Mouse (Mus musculus) intestine, embryonic 16.5 days (tissue): Measurements from ENCODE around the gene Tbc1d8. TPM values are rescaled to one million over a fixed set of nuclear protein-coding genes. Genes with fewer than 3 reads are reported as not detected.

Source experiments
- ATAC-seq: fragments of 200-750 bp; cut with Nextera tagmentation; 2 replicates; pipeline ENCODE4 v1.8.0; 2017; ENCODE audit warnings: moderate TSS enrichment, moderate library complexity
- H3K27ac ChIP-seq: fragments of 300-500 bp; sonication (generic); 2 replicates; pipeline ENCODE4 v1.5.1; 2014; ENCODE audit warnings: mild to moderate bottlenecking, low read length
- H3K27me3 ChIP-seq: fragments of 300-500 bp; sonication (generic); replicated peaks from 2 replicates; pipeline ENCODE4 v1.6.1; 2014; ENCODE audit warnings: low read length, control low read depth, mixed read lengths; ENCODE audit not compliant: control insufficient read depth, insufficient read depth
- H3K36me3 ChIP-seq: fragments of 300-500 bp; sonication (generic); 2 replicates; pipeline ENCODE4 v1.6.1; 2014; ENCODE audit warnings: low read length, control low read depth; ENCODE audit not compliant: control insufficient read depth, insufficient read depth
- H3K4me1 ChIP-seq: fragments of 300-500 bp; sonication (generic); 2 replicates; pipeline ENCODE4 v1.6.1; 2014; ENCODE audit warnings: low read length, control low read depth, mixed read lengths; ENCODE audit not compliant: control insufficient read depth, insufficient read depth
- H3K4me2 ChIP-seq: fragments of 300-500 bp; sonication (generic); 2 replicates; pipeline ENCODE4 v1.6.1; 2014; ENCODE audit warnings: low read depth, low read length, control low read depth
- H3K4me3 ChIP-seq: fragments of 300-500 bp; sonication (generic); 2 replicates; pipeline ENCODE4 v1.5.1; 2014; ENCODE audit warnings: mild to moderate bottlenecking, low read length
- H3K9ac ChIP-seq: fragments of 300-500 bp; sonication (generic); 2 replicates; pipeline ENCODE4 v1.6.1; 2014; ENCODE audit warnings: low read depth, low read length
- H3K9me3 ChIP-seq: fragments of 300-500 bp; sonication (generic); 2 replicates; pipeline ENCODE4 v1.6.1; 2016; ENCODE audit warnings: low read length, control low read depth; ENCODE audit not compliant: control insufficient read depth
- WGBS: fragments of 180-500 bp; shearing (Covaris S2); extraction: QIAGEN DNeasy Blood & Tissue Kit; methylation state at CpG from one replicate; pipeline ENCODE4 v1.1.7; 2014; 5-methylcytosine and 5-hydroxymethylcytosine counted together
- polyA plus RNA-seq: library from polyadenylated mRNA; unstranded; fragments of >200 nt; fragmentation: Nextera tagmentation; extraction: Ambion mirVana; gene quantifications from 2 replicates; pipeline ENCODE4 v1.2.1, GENCODE M21; 2015

Gene Tbc1d8
- polyA plus RNA-seq, 1 experiment from 2014 or later, result 7.3 TPM

DNA sequence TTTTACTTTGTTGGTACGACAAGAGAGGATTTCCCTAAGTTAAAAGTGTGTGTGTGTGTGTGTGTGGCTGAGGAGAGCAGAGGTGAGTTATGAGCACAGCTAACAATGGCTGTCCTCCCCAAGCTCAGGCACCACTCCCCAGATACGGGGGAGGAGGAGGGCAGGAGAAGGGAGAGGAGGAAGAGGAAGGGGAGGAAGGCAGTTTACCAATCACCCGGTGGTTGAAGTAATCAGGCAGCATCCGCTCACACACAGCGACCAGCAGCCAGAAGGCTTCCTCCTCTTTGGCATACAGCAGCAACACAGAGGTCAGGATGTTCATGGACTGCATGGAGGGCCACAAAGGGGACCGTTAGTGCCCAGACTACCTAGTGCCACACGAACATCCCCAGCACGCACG is 93.6 kb downstream of the Tbc1d8 start:
- no peak overlapping the region for H3K27ac ChIP-seq
- no peaks in the 10 kb centered on the region for H3K36me3 ChIP-seq
- ATAC-seq, result no peak
- no peaks in the 10 kb centered on the region for H3K9me3 ChIP-seq
- no peaks in the 10 kb centered on the region for H3K4me1 ChIP-seq
- H3K4me2 ChIP-seq, result no peak overlapping the region
- no peak overlapping the region for H3K9ac ChIP-seq
- no peak overlapping the region for H3K4me3 ChIP-seq
- 84% methylated on average over 9 of the region's 9 CpGs for WGBS
- no peaks in the 10 kb centered on the region for H3K27me3 ChIP-seq

DNA sequence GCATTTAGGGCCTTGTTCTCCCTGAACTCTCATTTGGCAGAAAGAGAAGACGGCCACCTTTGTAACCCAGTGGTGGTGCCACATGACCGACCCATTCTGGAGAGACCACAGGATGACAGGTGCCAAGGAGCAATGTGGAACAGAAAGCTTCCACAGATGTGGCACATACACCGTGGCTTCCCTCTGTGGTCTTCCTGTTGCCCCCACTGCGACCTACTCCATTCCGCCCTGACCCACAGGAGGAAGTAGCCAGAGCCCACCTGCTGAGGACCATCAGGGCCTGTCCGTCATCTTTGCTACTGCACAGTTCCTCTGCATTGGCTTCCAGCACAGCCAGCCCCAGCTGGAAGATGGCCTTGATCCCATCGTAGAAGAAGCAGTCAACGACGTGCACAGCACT is 97.5 kb downstream of the Tbc1d8 start:
- 84% methylated on average over 9 of the region's 9 CpGs for WGBS
- no peak overlapping the region for H3K4me2 ChIP-seq
- ATAC-seq, result no peak
- H3K9me3 ChIP-seq, result no peaks in the 10 kb centered on the region
- no peaks in the 10 kb centered on the region for H3K4me1 ChIP-seq
- no peak overlapping the region for H3K4me3 ChIP-seq
- no peak overlapping the region for H3K27ac ChIP-seq
- H3K36me3 ChIP-seq, result no peaks in the 10 kb centered on the region
- no peak overlapping the region for H3K9ac ChIP-seq
- no peaks in the 10 kb centered on the region for H3K27me3 ChIP-seq

DNA sequence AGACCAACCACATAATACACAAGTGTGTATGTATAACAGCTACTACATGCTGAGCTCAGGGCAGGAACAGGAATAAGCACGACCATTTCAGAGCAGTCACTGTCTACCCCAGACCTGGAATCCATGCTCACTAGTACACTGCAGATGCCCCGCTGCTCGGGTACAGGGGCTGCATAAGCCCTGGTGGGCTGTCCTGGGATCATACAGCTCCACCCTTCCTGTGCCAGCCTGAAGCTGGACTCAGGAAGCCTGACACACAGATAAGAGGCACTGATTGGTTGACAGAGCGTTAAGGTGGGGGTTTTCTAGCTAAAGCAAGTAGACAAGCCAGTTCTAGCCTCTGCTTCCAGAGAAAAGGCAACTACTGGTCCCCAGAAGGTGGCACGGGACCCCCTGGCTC is 99.5 kb downstream of the Tbc1d8 start:
- no peak for ATAC-seq
- H3K9ac ChIP-seq, result no peak overlapping the region
- no peak overlapping the region for H3K27ac ChIP-seq
- H3K4me3 ChIP-seq, result no peak overlapping the region
- WGBS, result 72% methylated on average over 5 of the region's 5 CpGs
- 0 out of 2 replicates have a peak, but pooled peaks cover 3% of the 10 kb centered on the region for H3K36me3 ChIP-seq
- no peaks in the 10 kb centered on the region for H3K27me3 ChIP-seq
- no peaks in the 10 kb centered on the region for H3K4me1 ChIP-seq
- H3K9me3 ChIP-seq, result no peaks in the 10 kb centered on the region
- H3K4me2 ChIP-seq, result no peak overlapping the region

DNA sequence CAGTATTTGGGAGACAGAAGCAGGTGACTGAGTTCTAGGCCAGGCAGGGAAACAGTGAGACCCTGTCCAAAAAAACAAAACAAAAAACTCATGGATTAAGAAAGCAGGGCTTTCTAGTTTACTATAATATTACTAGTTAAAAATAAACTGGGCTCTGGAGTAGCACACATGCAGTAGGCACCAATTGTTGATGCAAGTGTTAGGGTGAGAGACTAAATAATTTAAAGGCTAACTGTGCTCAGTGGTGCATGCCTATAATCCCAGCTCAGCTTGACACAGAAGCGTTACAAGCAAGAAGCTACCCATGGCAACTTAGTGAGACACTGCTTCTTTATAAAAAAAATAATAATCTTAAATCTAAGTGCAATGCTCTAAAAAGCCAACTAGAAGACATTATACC is 100.0 kb downstream of the Tbc1d8 start:
- no peak for ATAC-seq
- Histone ChIP-seq H3K4me3 (no peak overlapping the region), H3K9ac (no peak overlapping the region), H3K27ac (no peak overlapping the region), H3K4me2 (no peak overlapping the region), H3K4me1 (no peaks in the 10 kb centered on the region), H3K27me3 (no peaks in the 10 kb centered on the region), H3K36me3 (peaks cover 3% of the 10 kb centered on the region; the same call in 1 of the 2 replicates), H3K9me3 (no peaks in the 10 kb centered on the region)
- WGBS, result 87% methylated on average over 1 of the region's 1 CpGs

DNA sequence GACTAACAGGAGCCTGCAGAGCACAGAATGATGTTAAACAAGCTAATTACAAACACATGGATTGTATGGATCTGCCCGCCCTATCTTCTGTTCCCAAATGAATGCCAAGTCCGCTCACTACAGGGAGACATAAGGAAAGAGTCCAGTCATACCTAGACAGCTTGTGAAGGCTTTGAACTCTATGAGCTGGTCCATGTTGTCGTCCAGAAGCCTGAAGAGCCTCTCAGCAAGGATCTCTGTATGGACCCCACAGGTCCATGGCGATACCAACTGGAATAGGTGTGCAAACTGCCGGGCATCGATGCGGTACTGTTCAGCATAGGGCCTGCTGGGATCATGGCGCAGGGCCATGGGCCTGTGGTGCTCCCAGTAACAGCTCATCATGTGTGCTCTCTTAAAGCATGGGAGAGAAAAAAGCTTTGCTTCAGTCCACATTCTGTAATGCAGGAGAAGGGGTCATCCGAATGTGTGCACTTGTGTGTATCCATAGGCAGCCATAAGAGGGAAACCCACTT is 101.8 kb downstream of the Tbc1d8 start:
- 96% methylated on average over 9 of the region's 9 CpGs for WGBS
- ATAC-seq, result no peak
- no peak overlapping the region for H3K4me2 ChIP-seq
- H3K27me3 ChIP-seq, result no peaks in the 10 kb centered on the region
- H3K36me3 ChIP-seq, result peaks cover 6% of the 10 kb centered on the region; the same call in 1 of the 2 replicates
- no peak overlapping the region for H3K9ac ChIP-seq
- no peaks in the 10 kb centered on the region for H3K4me1 ChIP-seq
- no peaks in the 10 kb centered on the region for H3K9me3 ChIP-seq
- no peak overlapping the region for H3K4me3 ChIP-seq
- H3K27ac ChIP-seq, result no peak overlapping the region

DNA sequence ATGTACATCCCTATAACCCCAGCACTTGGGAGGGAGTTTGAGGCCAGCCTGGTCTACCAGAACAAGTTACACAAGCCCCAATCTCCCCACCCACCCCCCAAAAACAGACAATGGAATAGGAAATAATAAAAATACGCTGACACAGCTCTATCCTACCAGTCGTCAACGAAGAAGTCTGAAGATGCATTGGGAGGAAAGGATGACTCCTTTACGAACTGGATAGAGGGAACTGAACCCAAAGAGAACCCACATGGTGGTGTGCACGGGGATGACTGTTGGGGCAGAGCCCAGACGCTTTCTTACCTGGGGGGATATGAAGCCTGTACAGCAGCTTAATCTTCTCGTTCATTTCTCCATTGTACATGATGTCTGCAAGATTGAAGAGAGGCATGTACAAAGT is 102.4 kb downstream of the Tbc1d8 start:
- Histone ChIP-seq H3K4me2 (no peak overlapping the region), H3K36me3 (peaks cover 12% of the 10 kb centered on the region), H3K4me3 (no peak overlapping the region), H3K27ac (no peak overlapping the region), H3K4me1 (no peaks in the 10 kb centered on the region), H3K9ac (no peak overlapping the region), H3K9me3 (no peaks in the 10 kb centered on the region), H3K27me3 (no peaks in the 10 kb centered on the region)
- WGBS, result 82% methylated on average over 7 of the region's 7 CpGs
- no peak for ATAC-seq

DNA sequence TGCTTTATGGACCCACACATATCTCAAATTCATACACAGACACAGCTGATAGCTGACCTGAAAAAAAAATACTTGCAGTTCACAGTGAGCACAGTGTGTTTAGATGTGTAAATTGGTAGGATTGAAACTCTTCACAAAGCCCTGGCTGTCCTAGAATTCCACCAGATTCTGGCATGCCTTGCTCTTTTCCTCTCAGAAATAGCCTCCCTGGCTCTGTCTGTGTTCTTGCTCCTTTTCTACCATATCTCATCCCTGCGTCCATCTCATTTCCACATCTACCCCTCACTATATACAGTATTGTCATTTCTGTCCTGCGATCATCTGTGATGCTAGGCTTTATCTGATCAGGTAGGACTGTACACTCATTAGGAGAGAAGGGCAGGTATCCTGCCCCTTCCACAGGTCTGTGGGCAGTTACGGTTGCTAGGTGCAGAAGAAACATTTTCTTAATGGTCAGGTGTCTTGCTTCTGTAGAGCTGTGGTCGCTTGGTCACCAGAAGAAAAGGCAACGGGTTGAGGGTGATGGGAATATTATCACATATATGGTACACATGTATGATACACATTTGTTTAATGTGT is 104.2 kb downstream of the Tbc1d8 start:
- no peaks in the 10 kb centered on the region for H3K27me3 ChIP-seq
- ATAC-seq, result no peak
- peaks cover 22% of the 10 kb centered on the region for H3K36me3 ChIP-seq
- no peak overlapping the region for H3K4me2 ChIP-seq
- H3K27ac ChIP-seq, result no peak overlapping the region
- no peak overlapping the region for H3K9ac ChIP-seq
- H3K4me3 ChIP-seq, result no peak overlapping the region
- H3K4me1 ChIP-seq, result peaks cover 2% of the 10 kb centered on the region
- H3K9me3 ChIP-seq, result no peaks in the 10 kb centered on the region
- 87% methylated on average over 5 of the region's 5 CpGs for WGBS

DNA sequence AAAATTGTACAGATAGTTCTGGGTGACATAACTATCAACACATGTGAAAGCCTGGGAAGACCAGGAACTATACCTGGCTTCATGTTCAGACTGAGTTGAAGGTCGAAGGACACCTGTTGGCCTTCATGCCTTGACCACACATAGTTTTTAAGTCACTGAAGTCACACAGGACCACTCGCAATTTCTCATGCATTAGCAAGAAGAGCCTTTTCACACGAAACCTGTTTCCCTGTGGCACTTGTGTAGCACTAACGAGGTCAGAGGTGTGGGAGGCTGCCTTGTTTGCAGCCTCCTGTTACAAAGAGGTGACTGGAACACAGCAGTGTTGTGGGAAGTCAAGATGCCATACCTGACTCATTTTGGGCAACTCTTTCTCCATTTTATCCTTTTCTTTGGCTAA is 105.2 kb downstream of the Tbc1d8 start:
- ATAC-seq, result no peak
- H3K4me2 ChIP-seq, result no peak overlapping the region
- no peaks in the 10 kb centered on the region for H3K9me3 ChIP-seq
- no peak overlapping the region for H3K9ac ChIP-seq
- peaks cover 5% of the 10 kb centered on the region for H3K4me1 ChIP-seq
- H3K4me3 ChIP-seq, result no peak overlapping the region
- H3K27ac ChIP-seq, result no peak overlapping the region
- peaks cover 22% of the 10 kb centered on the region for H3K36me3 ChIP-seq
- H3K27me3 ChIP-seq, result no peaks in the 10 kb centered on the region
- 78% methylated on average over 4 of the region's 4 CpGs for WGBS

DNA sequence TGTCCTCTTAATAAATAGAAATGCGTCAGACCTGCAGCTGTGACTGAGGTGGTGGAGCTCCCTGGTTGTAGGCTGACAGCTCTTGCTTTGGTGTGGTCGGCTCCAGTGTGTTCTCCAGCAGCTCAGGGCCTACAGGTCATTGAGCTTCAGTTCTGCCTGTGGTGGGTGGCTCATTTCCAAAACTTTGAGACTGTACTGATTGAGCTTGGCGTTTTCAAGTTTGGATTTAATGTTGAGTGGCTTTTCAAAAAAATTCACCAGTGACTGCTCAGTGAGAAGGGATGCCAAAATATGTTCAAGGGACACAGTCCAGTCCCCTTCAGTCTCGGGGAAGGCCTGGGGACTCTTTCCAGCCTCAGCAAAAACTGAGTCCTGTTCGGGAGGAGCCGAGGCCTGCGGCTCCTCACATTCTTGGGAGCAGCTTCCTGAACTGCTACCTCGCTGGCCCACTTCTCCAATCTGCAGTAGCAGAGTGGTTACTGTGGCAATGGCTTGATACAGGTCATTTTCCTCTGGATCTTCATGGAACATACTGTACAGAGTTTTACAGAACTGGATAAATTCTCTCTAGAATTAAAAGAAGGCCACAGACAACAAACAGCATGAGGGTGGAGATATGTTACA is 106.2 kb downstream of the Tbc1d8 start:
- Histone ChIP-seq H3K27ac (no peak overlapping the region), H3K4me3 (no peak overlapping the region), H3K9me3 (no peaks in the 10 kb centered on the region), H3K4me1 (peaks cover 5% of the 10 kb centered on the region), H3K27me3 (no peaks in the 10 kb centered on the region), H3K9ac (no peak overlapping the region), H3K36me3 (peaks cover 22% of the 10 kb centered on the region), H3K4me2 (no peak overlapping the region)
- no peak for ATAC-seq
- WGBS, result 81% methylated on average over 8 of the region's 8 CpGs
